Mouse (Mus musculus): Measurements from ENCODE around the gene Speg. TPM values are rescaled to one million over a fixed set of nuclear protein-coding genes. Genes with fewer than 3 reads are reported as not detected.

Gene Speg
- polyA plus RNA-seq, 1 experiment from 2014 or later = 14.5 TPM

DNA sequence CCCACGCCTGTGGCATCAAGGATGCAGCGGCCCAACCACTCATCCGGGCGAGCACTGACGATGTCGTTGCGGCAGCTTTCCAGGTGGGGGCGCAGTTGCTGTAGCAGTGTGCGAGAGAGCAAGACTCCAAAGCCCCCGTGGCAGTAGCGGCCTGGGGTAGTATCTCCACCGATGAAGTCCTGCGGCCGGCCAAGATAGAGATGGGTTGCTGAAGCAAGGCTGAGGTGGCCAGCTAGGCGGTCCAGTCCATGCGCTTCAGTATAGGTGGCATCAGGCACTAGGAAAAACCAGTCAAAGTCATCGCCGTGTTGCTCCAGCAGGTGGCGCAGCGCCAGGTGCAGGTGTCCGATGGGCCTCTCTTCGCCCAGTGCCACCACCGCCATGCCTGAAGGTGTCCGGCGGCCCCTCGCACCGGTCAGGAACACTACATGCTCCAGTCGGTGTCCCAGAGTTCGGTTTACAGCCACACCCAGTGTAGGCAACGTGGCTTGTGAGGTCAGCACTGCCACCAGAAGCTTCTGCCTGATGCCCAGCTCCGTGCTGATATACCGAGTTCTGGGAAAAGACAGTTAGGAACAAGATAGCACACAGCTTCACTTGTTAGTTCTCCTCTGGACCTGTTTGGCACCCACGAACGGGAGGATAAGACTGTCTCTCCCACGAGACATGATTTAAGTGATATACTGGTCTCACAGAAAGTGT is 102.3 kb downstream of the Speg start:
- peaks cover 44% of the 10 kb centered on the region for H3K36me3 ChIP-seq
- no peaks in the 10 kb centered on the region for H3K9me3 ChIP-seq
- H3K4me3 ChIP-seq = peak overlapping the region; percentile 82
- 13% methylated on average over 35 of the region's 35 CpGs for WGBS
- H3K4me1 ChIP-seq = peaks cover 33% of the 10 kb centered on the region
- 0 out of 2 replicates have a peak overlapping the region, but pooled peaks have one; percentile 8 for H3K27ac ChIP-seq (replicated peaks)
- peak overlapping the region; percentile 90 for H3K4me2 ChIP-seq (replicated peaks)
- peaks cover 25% of the 10 kb centered on the region for H3K27me3 ChIP-seq
- 0 out of 2 replicates have a peak overlapping the region, but pooled peaks have one; percentile 21 for H3K9ac ChIP-seq (replicated peaks)
- ATAC-seq (ENCODE audit: low FRiP score, low read depth) = no peak

DNA sequence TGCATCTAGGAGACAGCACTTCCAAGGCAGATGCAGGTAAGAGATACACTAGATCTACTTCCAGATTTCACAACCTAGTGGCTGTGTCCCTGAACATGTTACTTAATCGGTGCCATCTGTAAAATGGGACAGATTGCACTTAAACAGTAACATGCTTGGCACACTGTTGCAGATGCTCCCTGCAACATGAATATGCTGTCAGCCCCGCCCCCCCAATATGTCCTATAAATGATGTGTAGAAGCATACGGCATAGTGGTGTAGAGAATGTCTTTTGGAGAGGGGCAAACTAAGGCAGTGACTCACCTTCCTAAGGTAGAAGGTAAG is 102.8 kb downstream of the Speg start:
- no peak for ATAC-seq (ENCODE audit: low FRiP score, low read depth)
- Histone ChIP-seq H3K27ac (replicated peaks) (no peak overlapping the region), H3K4me2 (replicated peaks) (peak overlapping the region; percentile 90), H3K27me3 (peaks cover 31% of the 10 kb centered on the region), H3K4me1 (peaks cover 38% of the 10 kb centered on the region), H3K36me3 (peaks cover 44% of the 10 kb centered on the region), H3K9ac (replicated peaks) (peak overlapping the region; percentile 20; the same call in 1 of the 2 replicates), H3K4me3 (peak overlapping the region; percentile 82), H3K9me3 (no peaks in the 10 kb centered on the region)
- WGBS = 63% methylated on average over 3 of the region's 3 CpGs

DNA sequence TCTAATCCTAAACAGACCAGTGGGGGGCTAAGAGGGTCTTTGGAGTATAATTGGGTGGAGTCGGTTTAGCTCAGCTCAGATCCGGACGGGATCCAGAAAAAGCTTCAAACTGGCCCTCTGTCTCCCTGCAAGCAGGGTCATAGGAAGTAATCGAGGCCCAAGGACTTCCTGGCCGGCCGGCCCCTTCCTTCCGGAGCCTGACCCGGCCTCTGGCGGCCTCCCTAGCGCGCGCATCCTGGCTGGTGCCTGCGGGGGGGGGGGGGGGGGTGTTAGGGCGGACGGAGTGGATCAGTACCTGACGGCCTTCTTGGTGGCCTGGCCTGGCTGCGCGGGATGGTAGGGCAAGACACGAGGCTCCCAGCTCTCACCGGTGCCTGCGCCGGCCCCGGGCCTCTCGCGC is 103.4 kb downstream of the Speg start:
- peak overlapping the region; percentile 82 for H3K4me3 ChIP-seq
- peaks cover 44% of the 10 kb centered on the region for H3K36me3 ChIP-seq
- H3K9ac ChIP-seq (replicated peaks) = peak overlapping the region; percentile 86
- H3K4me1 ChIP-seq = peaks cover 38% of the 10 kb centered on the region
- no peak; the same call in 1 of the 2 replicates for ATAC-seq (ENCODE audit: low FRiP score, low read depth)
- peak overlapping the region; percentile 78 for H3K27ac ChIP-seq (replicated peaks)
- under 1% methylated on average over 25 of the region's 25 CpGs for WGBS
- peaks cover 36% of the 10 kb centered on the region for H3K27me3 ChIP-seq
- H3K9me3 ChIP-seq = no peaks in the 10 kb centered on the region
- peak overlapping the region; percentile 90 for H3K4me2 ChIP-seq (replicated peaks)

DNA sequence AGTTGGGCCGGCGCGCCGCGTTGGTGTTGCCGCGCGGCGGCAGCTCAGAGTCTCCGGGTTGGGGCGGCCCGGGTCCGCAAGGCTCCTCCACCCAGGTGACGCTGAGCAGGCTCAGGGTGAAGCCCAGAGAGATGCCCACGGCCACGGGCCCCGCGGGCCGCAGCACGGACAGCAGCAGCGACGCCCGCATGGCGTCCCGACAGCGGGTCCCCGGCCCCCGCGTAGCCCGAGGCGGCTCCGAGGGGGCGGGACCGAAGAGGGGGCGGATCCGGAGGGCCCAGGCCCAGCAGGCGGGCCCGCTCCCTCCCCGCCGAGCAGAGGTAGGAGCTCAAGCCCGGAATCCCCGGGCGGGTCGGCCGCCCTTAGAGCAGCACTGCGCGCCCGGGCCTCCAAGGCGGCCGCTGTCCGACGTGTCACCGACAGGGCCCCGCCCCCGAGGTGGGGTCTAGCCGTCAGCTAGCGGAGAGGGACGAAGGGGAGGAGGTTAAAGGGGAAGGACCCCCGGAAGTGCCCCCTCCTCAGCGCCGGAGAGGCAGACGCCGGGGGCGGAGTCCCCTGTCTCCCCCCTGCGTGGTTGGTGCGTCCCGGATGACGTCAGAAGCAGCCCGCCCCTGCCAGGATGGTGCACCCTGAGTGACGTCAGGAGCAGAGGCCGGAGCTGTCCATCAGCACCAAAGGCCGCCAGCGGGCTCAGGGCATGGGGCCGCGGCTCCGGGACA is 104.0 kb downstream of the Speg start, which contains the start of the genes Chpf and Tmem198:
TSS of gene Chpf (minus strand) at position 392 of the 719 bp plus-strand sequence.
TSS of gene Tmem198 (plus strand) at position 617 of the 719 bp plus-strand sequence.
- peak; percentile 93 for ATAC-seq (ENCODE audit: low FRiP score, low read depth)
- Histone ChIP-seq H3K4me1 (peaks cover 38% of the 10 kb centered on the region), H3K4me3 (peak within 1 kb of the TSS; percentile 82), H3K9ac (replicated peaks) (peak within 1 kb of the TSS; percentile 86), H3K27me3 (peaks cover 42% of the 10 kb centered on the region), H3K4me2 (replicated peaks) (peak within 1 kb of the TSS; percentile 90), H3K27ac (replicated peaks) (peak within 1 kb of the TSS; percentile 78), H3K36me3 (peaks cover 40% of the 10 kb centered on the region), H3K9me3 (no peaks in the 10 kb centered on the region)
- under 1% methylated on average over 62 of the region's 76 CpGs for WGBS

DNA sequence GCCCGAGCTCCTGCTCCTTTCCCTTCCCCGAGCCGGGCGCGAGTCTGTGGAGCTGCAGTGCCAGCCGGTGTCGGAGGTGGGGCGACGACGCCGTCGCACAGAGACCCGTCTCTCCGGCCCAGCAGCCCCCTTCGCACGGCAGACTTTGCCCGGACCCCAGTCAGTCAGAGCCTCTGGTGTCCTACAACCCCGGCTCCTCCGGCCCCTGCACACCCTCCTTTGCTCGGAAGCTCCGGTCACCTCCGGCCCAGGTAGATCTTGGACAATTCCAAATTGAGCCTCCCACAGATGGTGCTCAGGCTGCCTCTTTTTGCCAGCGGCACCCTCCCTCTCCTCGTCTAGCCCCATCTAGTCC is 104.5 kb downstream of the Speg start:
- ATAC-seq (ENCODE audit: low FRiP score, low read depth) = no peak; the same call in none of the 2 replicates
- WGBS = 1% methylated on average over 24 of the region's 24 CpGs
- Histone ChIP-seq H3K27me3 (peaks cover 47% of the 10 kb centered on the region), H3K36me3 (peaks cover 40% of the 10 kb centered on the region), H3K4me2 (replicated peaks) (peak overlapping the region; percentile 90), H3K27ac (replicated peaks) (peak overlapping the region; percentile 78), H3K9me3 (no peaks in the 10 kb centered on the region), H3K4me3 (peak overlapping the region; percentile 82), H3K4me1 (peaks cover 38% of the 10 kb centered on the region), H3K9ac (replicated peaks) (peak overlapping the region; percentile 70)

DNA sequence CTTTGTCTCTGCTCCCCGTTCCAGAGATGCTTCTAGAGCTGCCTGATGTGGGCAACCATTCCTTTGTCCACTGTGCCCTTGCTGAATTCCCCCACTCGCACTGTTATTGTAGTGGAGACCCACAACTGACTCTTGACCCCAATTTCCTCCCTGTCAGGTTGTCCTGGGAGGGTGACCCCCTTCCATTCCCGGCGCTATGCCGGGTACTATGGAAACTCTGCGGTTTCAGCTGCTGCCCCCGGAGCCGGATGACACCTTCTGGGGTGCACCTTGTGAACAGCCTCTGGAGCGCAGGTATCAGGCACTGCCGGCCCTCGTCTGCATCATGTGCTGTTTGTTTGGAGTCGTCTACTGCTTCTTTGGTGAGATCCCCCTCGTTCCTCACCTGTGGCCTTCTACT is 104.9 kb downstream of the Speg start:
- peaks cover 40% of the 10 kb centered on the region for H3K36me3 ChIP-seq
- peaks cover 52% of the 10 kb centered on the region for H3K27me3 ChIP-seq
- peak overlapping the region; percentile 90 for H3K4me2 ChIP-seq (replicated peaks)
- H3K9me3 ChIP-seq = no peaks in the 10 kb centered on the region
- H3K9ac ChIP-seq (replicated peaks) = peak overlapping the region; percentile 70
- H3K4me1 ChIP-seq = peaks cover 38% of the 10 kb centered on the region
- peak overlapping the region; percentile 82 for H3K4me3 ChIP-seq
- no peak for ATAC-seq (ENCODE audit: low FRiP score, low read depth)
- peak overlapping the region; percentile 78 for H3K27ac ChIP-seq (replicated peaks)
- WGBS = 17% methylated on average over 13 of the region's 13 CpGs

DNA sequence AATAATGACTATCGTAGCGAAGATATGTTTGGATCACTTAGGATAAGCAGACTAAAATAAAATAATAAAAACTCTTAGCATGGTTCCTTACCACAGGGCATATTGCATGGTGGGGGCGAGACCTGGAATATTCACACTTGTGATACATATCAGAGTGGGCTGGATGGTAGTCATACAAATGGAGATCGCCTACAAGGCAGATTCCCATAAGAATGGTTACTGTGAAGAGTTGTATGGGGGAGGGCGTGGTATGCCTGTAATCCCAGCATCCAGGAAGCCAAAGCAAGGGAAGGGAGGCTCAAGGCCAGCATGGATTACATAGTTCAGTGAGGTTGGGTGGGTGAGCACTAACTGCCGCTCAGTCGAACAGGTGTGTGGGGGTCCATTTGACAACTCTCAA is 105.6 kb downstream of the Speg start:
- peaks cover 59% of the 10 kb centered on the region for H3K27me3 ChIP-seq
- peak overlapping the region; percentile 90 for H3K4me2 ChIP-seq (replicated peaks)
- 86% methylated on average over 7 of the region's 7 CpGs for WGBS
- H3K4me1 ChIP-seq = peaks cover 38% of the 10 kb centered on the region
- H3K9me3 ChIP-seq = no peaks in the 10 kb centered on the region
- no peak overlapping the region; the same call in 1 of the 2 replicates for H3K9ac ChIP-seq (replicated peaks)
- no peak for ATAC-seq (ENCODE audit: low FRiP score, low read depth)
- H3K36me3 ChIP-seq = peaks cover 40% of the 10 kb centered on the region
- no peak overlapping the region for H3K27ac ChIP-seq (replicated peaks)
- H3K4me3 ChIP-seq = peak overlapping the region; percentile 82

Other genes starting within 250 kb of the Speg start
- gene Slc23a3, start 241.4 kb upstream of the Speg start, polyA plus RNA-seq (2016; fragmentation: Nextera tagmentation; extraction: Ambion mirVana) = 0.11 TPM in 1 of 2 replicates, not detected in the other
- gene Cnppd1, start 232.6 kb upstream of the Speg start, polyA plus RNA-seq (2016; fragmentation: Nextera tagmentation; extraction: Ambion mirVana) = 64.3 and 69.4 TPM in 2 replicates
- 81.3 and 86.6 TPM in 2 replicates for gene Retreg2, start 232.5 kb upstream of the Speg start, polyA plus RNA-seq (2016; fragmentation: Nextera tagmentation; extraction: Ambion mirVana)
- 34.1 and 36.8 TPM in 2 replicates for gene Zfand2b, start 206.7 kb upstream of the Speg start, polyA plus RNA-seq (2016; fragmentation: Nextera tagmentation; extraction: Ambion mirVana)
- gene Abcb6, start 194.9 kb upstream of the Speg start, polyA plus RNA-seq (2016; fragmentation: Nextera tagmentation; extraction: Ambion mirVana) = 32.0 and 32.6 TPM in 2 replicates
- gene Ankzf1, start 183.1 kb upstream of the Speg start, polyA plus RNA-seq (2016; fragmentation: Nextera tagmentation; extraction: Ambion mirVana) = 22.6 and 23.4 TPM in 2 replicates
- gene Atg9a, start 183.1 kb upstream of the Speg start, polyA plus RNA-seq (2016; fragmentation: Nextera tagmentation; extraction: Ambion mirVana) = 34.8 and 35.5 TPM in 2 replicates
- 23.2 and 25.7 TPM in 2 replicates for gene Glb1l, start 164.5 kb upstream of the Speg start, polyA plus RNA-seq (2016; fragmentation: Nextera tagmentation; extraction: Ambion mirVana)
- gene Stk16, start 164.5 kb upstream of the Speg start, polyA plus RNA-seq (2016; fragmentation: Nextera tagmentation; extraction: Ambion mirVana) = 124 and 135 TPM in 2 replicates
- 5.9 and 7.6 TPM in 2 replicates for gene Tuba4a, start 155.4 kb upstream of the Speg start, polyA plus RNA-seq (2016; fragmentation: Nextera tagmentation; extraction: Ambion mirVana)
- gene A630095N17Rik, start 143.2 kb upstream of the Speg start, polyA plus RNA-seq (2016; fragmentation: Nextera tagmentation; extraction: Ambion mirVana) = not detected in 2 replicates
- gene Dnajb2, start 138.9 kb upstream of the Speg start, polyA plus RNA-seq (2016; fragmentation: Nextera tagmentation; extraction: Ambion mirVana) = 45.6 and 46.0 TPM in 2 replicates
- 9.3 and 12.1 TPM in 2 replicates for gene Ptprn, start 110.8 kb upstream of the Speg start, polyA plus RNA-seq (2016; fragmentation: Nextera tagmentation; extraction: Ambion mirVana)
- 37.5 and 46.2 TPM in 2 replicates for gene Resp18, start 96.9 kb upstream of the Speg start, polyA plus RNA-seq (2016; fragmentation: Nextera tagmentation; extraction: Ambion mirVana)
- 154 and 176 TPM in 2 replicates for gene Dnpep, start 57.3 kb upstream of the Speg start, polyA plus RNA-seq (2016; fragmentation: Nextera tagmentation; extraction: Ambion mirVana)
- gene Des, start 15.0 kb upstream of the Speg start, polyA plus RNA-seq (2016; fragmentation: Nextera tagmentation; extraction: Ambion mirVana) = 0.93 and 1.2 TPM in 2 replicates
- 59.7 and 69.4 TPM in 2 replicates for gene Gmppa, start 60.6 kb downstream of the Speg start, polyA plus RNA-seq (2016; fragmentation: Nextera tagmentation; extraction: Ambion mirVana)
- gene Asic4, start 75.1 kb downstream of the Speg start, polyA plus RNA-seq (2016; fragmentation: Nextera tagmentation; extraction: Ambion mirVana) = 45.0 and 47.7 TPM in 2 replicates
- 35.9 and 36.3 TPM in 2 replicates for gene Chpf, start 104.0 kb downstream of the Speg start, polyA plus RNA-seq (2016; fragmentation: Nextera tagmentation; extraction: Ambion mirVana)
- gene Tmem198, start 104.2 kb downstream of the Speg start, polyA plus RNA-seq (2016; fragmentation: Nextera tagmentation; extraction: Ambion mirVana) = 26.5 and 27.6 TPM in 2 replicates
- gene Obsl1, start 131.2 kb downstream of the Speg start, polyA plus RNA-seq (2016; fragmentation: Nextera tagmentation; extraction: Ambion mirVana) = 42.7 and 46.6 TPM in 2 replicates
- gene Inha, start 131.8 kb downstream of the Speg start, polyA plus RNA-seq (2016; fragmentation: Nextera tagmentation; extraction: Ambion mirVana) = 7.2 and 8.9 TPM in 2 replicates
- gene Stk11ip, start 146.2 kb downstream of the Speg start, polyA plus RNA-seq (2016; fragmentation: Nextera tagmentation; extraction: Ambion mirVana) = 26.9 and 30.5 TPM in 2 replicates
- 31.0 and 36.0 TPM in 2 replicates for gene Slc4a3, start 171.0 kb downstream of the Speg start, polyA plus RNA-seq (2016; fragmentation: Nextera tagmentation; extraction: Ambion mirVana)

Measured in midbrain, embryonic 12.5 days (tissue).